Mouse (Mus musculus): ENCODE measurements around the gene Slc9a3r2. TPM values are rescaled to one million over a fixed set of nuclear protein-coding genes. Genes with fewer than 3 reads are reported as not detected.

Slc9a3r2 gene
- polyA plus RNA-seq, 2 experiments: 5.5 to 8.1 TPM

DNA sequence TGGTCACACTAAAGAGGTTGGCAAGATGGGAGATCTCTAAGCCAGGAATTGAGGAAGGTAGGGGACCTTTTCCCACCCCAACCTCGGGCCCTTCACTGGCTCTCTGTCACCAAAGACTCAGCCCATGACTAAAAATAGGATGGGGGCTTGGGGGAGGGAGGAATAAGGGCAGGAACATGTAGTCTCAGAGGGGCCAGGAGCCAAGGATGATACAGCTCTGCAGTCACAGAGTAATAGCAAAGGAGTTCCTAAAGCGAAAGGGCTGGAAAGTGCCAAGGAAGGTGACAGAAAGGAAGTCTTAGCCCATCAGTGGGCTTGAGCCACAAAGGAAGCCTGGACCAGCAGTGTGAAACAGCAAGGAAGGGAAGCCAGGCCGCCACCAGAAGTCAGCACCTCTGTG lies 1.7 kb upstream of the Slc9a3r2 start:
- TF ChIP-seq EP300 (IDR thresholded peaks at IDR 0.05; ENCODE audit: low read depth): no peak
- no peak overlapping the region for H3K4me3 ChIP-seq (ENCODE audit: insufficient read depth in 1 of 2, low read depth in 2 of 2, low read length in 2 of 2)
- no peak for DNase-seq (ENCODE audit: low read depth in 3 of 3, low spot score in 3 of 3)
- no peak for ATAC-seq (ENCODE audit: insufficient read depth)
- WGBS (ENCODE audit: insufficient replicate concordance): 38% methylated on average over 3 of the region's 3 CpGs
- H3K27me3 ChIP-seq (ENCODE audit: control insufficient read depth, insufficient read depth, low read length): peaks cover 35% of the 10 kb centered on the region
- no peaks in the 10 kb centered on the region for H3K9me3 ChIP-seq (ENCODE audit: control insufficient read depth, low read length)
- no peak overlapping the region for H3K4me2 ChIP-seq (ENCODE audit: low read depth)
- H3K4me1 ChIP-seq (replicated peaks; ENCODE audit: control insufficient read depth in 2 of 2, insufficient read depth in 2 of 2, low read length in 1 of 2): peaks cover 0 to 4% of the 10 kb centered on the region in 2 experiments; a peak in 1 of 4 replicates
- H3K36me3 ChIP-seq (replicated peaks; ENCODE audit: control insufficient read depth, insufficient read depth, low read depth): no peaks in the 10 kb centered on the region
- no peak overlapping the region for H3K9ac ChIP-seq (replicated peaks)
- H3K27ac ChIP-seq: no peak overlapping the region

DNA sequence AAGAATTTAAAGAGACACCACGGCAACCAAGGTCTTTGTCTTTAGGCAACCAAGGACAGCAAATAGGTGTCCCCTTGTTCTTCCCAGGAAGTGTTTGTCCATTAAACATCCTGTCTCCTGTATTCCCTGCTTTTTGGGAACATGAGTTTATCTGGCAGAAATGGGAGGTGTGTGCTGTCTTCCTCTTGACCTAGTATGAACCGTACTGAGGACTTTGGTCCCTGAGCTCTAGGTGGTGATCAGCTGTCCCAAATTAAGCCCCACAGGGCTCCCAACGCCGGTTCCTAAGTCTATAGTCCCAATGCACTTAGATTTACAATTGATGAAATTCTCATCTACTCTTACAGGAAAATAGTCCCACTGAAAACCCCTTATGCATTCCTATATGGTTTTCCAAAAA lies 639 bp upstream of the Slc9a3r2 start:
- WGBS (ENCODE audit: insufficient replicate concordance): 64% methylated on average over 4 of the region's 4 CpGs
- no peak overlapping the region for H3K9ac ChIP-seq (replicated peaks)

GRCm38 (mm10) chr17:24649581-24650069 lies 502 bp downstream of the Slc9a3r2 start:
- TF ChIP-seq CTCF (IDR thresholded peaks at IDR 0.05; ENCODE audit: low read depth) (no peak), EP300 (IDR thresholded peaks at IDR 0.05; ENCODE audit: low read depth) (no peak)
- no peak overlapping the region; the same call in 1 of the 2 replicates for H3K9ac ChIP-seq (replicated peaks)
- DNase-seq (ENCODE audit: low read depth in 3 of 3, low spot score in 3 of 3) (no peak), ATAC-seq (ENCODE audit: insufficient read depth) (0 out of 2 replicates have a peak, but pooled peaks have one; percentile 6)
- peaks cover 0 to 12% of the 10 kb centered on the region in 2 experiments; a peak in 3 of 4 replicates for H3K4me1 ChIP-seq (replicated peaks; ENCODE audit: control insufficient read depth in 2 of 2, insufficient read depth in 2 of 2, low read length in 1 of 2)
- WGBS (ENCODE audit: insufficient replicate concordance): 1% methylated on average over 34 of the region's 35 CpGs
- peak overlapping the region; percentile 51 for H3K4me2 ChIP-seq (ENCODE audit: low read depth)
- H3K4me3 ChIP-seq (ENCODE audit: insufficient read depth in 1 of 2, low read depth in 2 of 2, low read length in 2 of 2): peak overlapping the region; percentile 51 to 62
- H3K36me3 ChIP-seq (replicated peaks; ENCODE audit: control insufficient read depth, insufficient read depth, low read depth): no peaks in the 10 kb centered on the region
- no peak overlapping the region for H3K27ac ChIP-seq
- no peaks in the 10 kb centered on the region for H3K9me3 ChIP-seq (ENCODE audit: control insufficient read depth, low read length)
- peaks cover 33% of the 10 kb centered on the region for H3K27me3 ChIP-seq (ENCODE audit: control insufficient read depth, insufficient read depth, low read length)

More for the DNA sequence above, 639 bp upstream of the Slc9a3r2 start:
- peaks cover 0 to 4% of the 10 kb centered on the region in 2 experiments; a peak in 1 of 4 replicates for H3K4me1 ChIP-seq (replicated peaks; ENCODE audit: control insufficient read depth in 2 of 2, insufficient read depth in 2 of 2, low read length in 1 of 2)
- no peak for TF ChIP-seq EP300 (IDR thresholded peaks at IDR 0.05; ENCODE audit: low read depth)
- TF ChIP-seq CTCF (IDR thresholded peaks at IDR 0.05; ENCODE audit: low read depth): no peak
- H3K4me2 ChIP-seq (ENCODE audit: low read depth): no peak overlapping the region
- no peak for ATAC-seq (ENCODE audit: insufficient read depth)
- H3K27ac ChIP-seq: no peak overlapping the region
- no peak for DNase-seq (ENCODE audit: low read depth in 3 of 3, low spot score in 3 of 3)
- H3K36me3 ChIP-seq (replicated peaks; ENCODE audit: control insufficient read depth, insufficient read depth, low read depth): no peaks in the 10 kb centered on the region
- H3K4me3 ChIP-seq (ENCODE audit: insufficient read depth in 1 of 2, low read depth in 2 of 2, low read length in 2 of 2): no peak overlapping the region
- no peaks in the 10 kb centered on the region for H3K9me3 ChIP-seq (ENCODE audit: control insufficient read depth, low read length)
- H3K27me3 ChIP-seq (ENCODE audit: control insufficient read depth, insufficient read depth, low read length): peaks cover 33% of the 10 kb centered on the region

- DNase-seq (ENCODE audit: low read depth in 3 of 3, low spot score in 3 of 3): no peak
- TF ChIP-seq EP300 (IDR thresholded peaks at IDR 0.05; ENCODE audit: low read depth) (no peak), CTCF (IDR thresholded peaks at IDR 0.05; ENCODE audit: low read depth) (no peak)
- H3K36me3 ChIP-seq (replicated peaks; ENCODE audit: control insufficient read depth, insufficient read depth, low read depth): no peaks in the 10 kb centered on the region
- no peak overlapping the region; a peak in 1 of 4 replicates for H3K4me3 ChIP-seq (ENCODE audit: insufficient read depth in 1 of 2, low read depth in 2 of 2, low read length in 2 of 2)
- H3K27me3 ChIP-seq (ENCODE audit: control insufficient read depth, insufficient read depth, low read length): peaks cover 33% of the 10 kb centered on the region
- ATAC-seq (ENCODE audit: insufficient read depth): no peak
- H3K9me3 ChIP-seq (ENCODE audit: control insufficient read depth, low read length): no peaks in the 10 kb centered on the region
- H3K4me2 ChIP-seq (ENCODE audit: low read depth): peak overlapping the region; percentile 51
- H3K9ac ChIP-seq (replicated peaks): no peak overlapping the region
- H3K27ac ChIP-seq: no peak overlapping the region
- WGBS (ENCODE audit: insufficient replicate concordance): 65% methylated on average over 10 of the region's 10 CpGs
- H3K4me1 ChIP-seq (replicated peaks; ENCODE audit: control insufficient read depth in 2 of 2, insufficient read depth in 2 of 2, low read length in 1 of 2): peaks cover 0 to 15% of the 10 kb centered on the region in 2 experiments; a peak in 3 of 4 replicates
Measured at GRCm38 (mm10) chr17:24648731-24649377, 1.3 kb downstream of the Slc9a3r2 start.

- WGBS (ENCODE audit: insufficient replicate concordance): 62% methylated on average over 11 of the region's 11 CpGs
- Histone ChIP-seq H3K36me3 (replicated peaks; ENCODE audit: control insufficient read depth, insufficient read depth, low read depth) (no peaks in the 10 kb centered on the region), H3K9ac (replicated peaks) (no peak overlapping the region), H3K9me3 (ENCODE audit: control insufficient read depth, low read length) (no peaks in the 10 kb centered on the region), H3K4me1 (replicated peaks; ENCODE audit: control insufficient read depth in 2 of 2, insufficient read depth in 2 of 2, low read length in 1 of 2) (peaks cover 0 to 16% of the 10 kb centered on the region in 2 experiments; a peak in 3 of 4 replicates), H3K4me2 (ENCODE audit: low read depth) (no peak overlapping the region), H3K27ac (no peak overlapping the region), H3K4me3 (ENCODE audit: insufficient read depth in 1 of 2, low read depth in 2 of 2, low read length in 2 of 2) (no peak overlapping the region), H3K27me3 (ENCODE audit: control insufficient read depth, insufficient read depth, low read length) (peaks cover 33% of the 10 kb centered on the region)
- DNase-seq (ENCODE audit: low read depth in 3 of 3, low spot score in 3 of 3) (no peak), ATAC-seq (ENCODE audit: insufficient read depth) (no peak)
- TF ChIP-seq EP300 (IDR thresholded peaks at IDR 0.05; ENCODE audit: low read depth) (no peak), CTCF (IDR thresholded peaks at IDR 0.05; ENCODE audit: low read depth) (no peak)
Measured at GRCm38 (mm10) chr17:24647493-24647892, 2.6 kb downstream of the Slc9a3r2 start.
